Mouse (Mus musculus) liver, embryonic 13.5 days (tissue): ENCODE results near the gene 1700024P04Rik. TPM values are rescaled to one million over a fixed set of nuclear protein-coding genes. Genes with fewer than 3 reads are reported as not detected.

Source experiments
- ATAC-seq: fragments of 200-750 bp; cut with Nextera tagmentation; 2 replicates; pipeline ENCODE4 v1.8.0; 2017; ENCODE audit warnings: low read depth, mild to moderate bottlenecking, moderate number of reproducible peaks, moderate library complexity
- DNase-seq: peaks from one replicate; pipeline ENCODE4 v3.0.0; 2022
- H3K27ac ChIP-seq: fragments of 300-500 bp; sonication (generic); 2 replicates; pipeline ENCODE4 v1.5.1; 2015; ENCODE audit warnings: moderate library complexity, mild to moderate bottlenecking, inconsistent platforms
- H3K27me3 ChIP-seq: fragments of 300-500 bp; sonication (generic); 2 replicates; pipeline ENCODE4 v1.6.1; 2015; ENCODE audit warnings: mild to moderate bottlenecking, inconsistent platforms
- H3K36me3 ChIP-seq: fragments of 300-500 bp; sonication (generic); 2 replicates; pipeline ENCODE4 v1.6.1; 2015; ENCODE audit warnings: mild to moderate bottlenecking, inconsistent platforms
- H3K4me1 ChIP-seq: fragments of 300-500 bp; sonication (generic); replicated peaks from 2 replicates; pipeline ENCODE4 v1.6.1; 2015; ENCODE audit warnings: inconsistent platforms
- H3K4me2 ChIP-seq: fragments of 300-500 bp; sonication (generic); 2 replicates; pipeline ENCODE4 v1.6.1; 2015; ENCODE audit warnings: inconsistent platforms, mild to moderate bottlenecking, moderate library complexity
- H3K4me3 ChIP-seq: fragments of 300-500 bp; sonication (generic); replicated peaks from 2 replicates; pipeline ENCODE4 v1.5.1; 2015; ENCODE audit warnings: mild to moderate bottlenecking, inconsistent platforms
- H3K9ac ChIP-seq: fragments of 300-500 bp; sonication (generic); 2 replicates; pipeline ENCODE4 v1.6.1; 2015; ENCODE audit warnings: mild to moderate bottlenecking, inconsistent platforms
- H3K9me3 ChIP-seq: fragments of 300-500 bp; sonication (generic); replicated peaks from 2 replicates; pipeline ENCODE4 v1.6.1; 2016; ENCODE audit warnings: inconsistent platforms
- WGBS: fragments of 180-500 bp; shearing (Covaris S2); methylation state at CpG from one replicate; pipeline ENCODE4 v1.1.7; 2015; ENCODE audit not compliant: insufficient replicate concordance; 5-methylcytosine and 5-hydroxymethylcytosine counted together
- polyA plus RNA-seq: library from polyadenylated mRNA; unstranded; fragments of >200 nt; fragmentation: Nextera tagmentation; extraction: Ambion mirVana; gene quantifications from 2 replicates; pipeline ENCODE4 v1.2.1, GENCODE M21; 2015

Gene 1700024P04Rik
- polyA plus RNA-seq, 1 experiment from 2014 or later, result not detected

DNA sequence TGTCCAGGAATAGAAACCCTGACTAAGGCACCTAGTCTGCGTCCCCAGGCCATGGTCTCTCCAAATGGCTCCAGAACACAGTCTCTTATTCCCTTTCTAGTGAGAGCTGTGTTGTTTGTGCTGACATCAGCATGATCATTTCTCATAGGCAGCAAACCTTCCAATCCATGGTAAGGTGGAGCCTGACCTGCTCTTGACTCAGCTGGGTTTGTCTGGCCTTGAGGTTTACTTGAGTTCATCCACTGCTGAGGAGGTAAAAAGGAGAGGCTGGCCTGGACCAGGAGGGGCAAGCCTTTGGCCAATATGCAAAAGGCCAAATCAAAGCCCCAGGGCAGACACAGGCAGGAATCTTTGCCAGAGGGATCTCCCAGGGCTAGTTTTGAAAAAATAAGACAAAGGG, 20.8 kb downstream of the 1700024P04Rik start:
- Histone ChIP-seq H3K27ac (no peak overlapping the region), H3K4me1 (peaks cover 8% of the 10 kb centered on the region), H3K9ac (no peak overlapping the region), H3K27me3 (no peaks in the 10 kb centered on the region), H3K4me3 (no peak overlapping the region), H3K9me3 (no peaks in the 10 kb centered on the region), H3K36me3 (no peaks in the 10 kb centered on the region), H3K4me2 (no peak overlapping the region)
- no peak for DNase-seq
- 61% methylated on average over 1 of the region's 1 CpGs for WGBS
- ATAC-seq, result no peak

DNA sequence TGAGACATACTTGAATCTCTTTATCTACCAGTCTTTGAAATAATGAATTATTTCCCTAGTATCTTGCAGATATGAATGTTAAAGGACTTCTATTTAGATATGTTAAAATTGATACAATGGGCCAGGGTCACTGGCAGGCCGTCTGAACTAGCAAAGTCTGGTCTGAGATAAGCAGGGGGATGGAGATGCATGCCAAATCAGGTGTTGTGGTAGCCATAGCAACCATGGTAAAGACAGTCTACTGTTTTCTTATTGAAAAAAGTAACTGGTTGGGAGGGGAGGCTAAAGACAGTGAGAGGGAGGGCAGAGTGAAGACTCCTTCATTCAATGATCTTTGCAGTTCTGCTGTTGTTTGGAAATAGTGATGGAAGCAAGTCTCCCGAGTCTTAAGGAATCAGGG, 26.2 kb downstream of the 1700024P04Rik start:
- no peak overlapping the region for H3K27ac ChIP-seq
- no peaks in the 10 kb centered on the region for H3K27me3 ChIP-seq
- no peaks in the 10 kb centered on the region for H3K36me3 ChIP-seq
- H3K4me1 ChIP-seq, result peaks cover 6% of the 10 kb centered on the region
- ATAC-seq, result no peak
- no peak overlapping the region for H3K9ac ChIP-seq
- H3K9me3 ChIP-seq, result no peaks in the 10 kb centered on the region
- H3K4me3 ChIP-seq, result no peak overlapping the region
- H3K4me2 ChIP-seq, result no peak overlapping the region
- WGBS, result 46% methylated on average over 2 of the region's 2 CpGs
- DNase-seq, result no peak

GRCm38 (mm10) chr13:98956209-98956608, 28.2 kb downstream of the 1700024P04Rik start:
- DNase-seq (no peak), ATAC-seq (no peak)
- H3K27ac ChIP-seq, result no peak overlapping the region
- 50% methylated on average over 2 of the region's 2 CpGs for WGBS
- H3K9me3 ChIP-seq, result no peaks in the 10 kb centered on the region
- no peak overlapping the region for H3K4me2 ChIP-seq
- peaks cover 6% of the 10 kb centered on the region for H3K4me1 ChIP-seq
- no peaks in the 10 kb centered on the region for H3K27me3 ChIP-seq
- H3K9ac ChIP-seq, result no peak overlapping the region
- H3K36me3 ChIP-seq, result no peaks in the 10 kb centered on the region
- H3K4me3 ChIP-seq, result no peak overlapping the region

- peak; percentile 74 for ATAC-seq
- no peaks in the 10 kb centered on the region for H3K9me3 ChIP-seq
- H3K4me2 ChIP-seq, result no peak overlapping the region
- H3K36me3 ChIP-seq, result no peaks in the 10 kb centered on the region
- DNase-seq, result no peak
- WGBS, result 55% methylated on average over 6 of the region's 6 CpGs
- H3K27ac ChIP-seq, result no peak overlapping the region
- H3K27me3 ChIP-seq, result no peaks in the 10 kb centered on the region
- H3K4me3 ChIP-seq, result no peak overlapping the region
- H3K9ac ChIP-seq, result no peak overlapping the region
- H3K4me1 ChIP-seq, result peaks cover 6% of the 10 kb centered on the region
These were observed 28.7 kb downstream of the 1700024P04Rik start for GRCm38 (mm10) chr13:98955676-98956075.

- ATAC-seq (no peak), DNase-seq (no peak)
- H3K4me1 ChIP-seq, result peaks cover 6% of the 10 kb centered on the region
- H3K9ac ChIP-seq, result no peak overlapping the region
- WGBS, result 43% methylated on average over 5 of the region's 5 CpGs
- no peak overlapping the region for H3K4me3 ChIP-seq
- H3K36me3 ChIP-seq, result no peaks in the 10 kb centered on the region
- no peaks in the 10 kb centered on the region for H3K27me3 ChIP-seq
- H3K4me2 ChIP-seq, result no peak overlapping the region
- no peak overlapping the region for H3K27ac ChIP-seq
- H3K9me3 ChIP-seq, result no peaks in the 10 kb centered on the region
These were observed 29.1 kb downstream of the 1700024P04Rik start for GRCm38 (mm10) chr13:98955226-98955625.

GRCm38 (mm10) chr13:98953830-98954229, 30.5 kb downstream of the 1700024P04Rik start:
- ATAC-seq (no peak), DNase-seq (no peak)
- H3K4me2 ChIP-seq, result no peak overlapping the region
- no peak overlapping the region for H3K9ac ChIP-seq
- H3K4me1 ChIP-seq, result peaks cover 6% of the 10 kb centered on the region
- H3K9me3 ChIP-seq, result no peaks in the 10 kb centered on the region
- H3K36me3 ChIP-seq, result no peaks in the 10 kb centered on the region
- H3K4me3 ChIP-seq, result no peak overlapping the region
- WGBS, result 64% methylated on average over 5 of the region's 5 CpGs
- H3K27ac ChIP-seq, result no peak overlapping the region
- no peaks in the 10 kb centered on the region for H3K27me3 ChIP-seq

DNA sequence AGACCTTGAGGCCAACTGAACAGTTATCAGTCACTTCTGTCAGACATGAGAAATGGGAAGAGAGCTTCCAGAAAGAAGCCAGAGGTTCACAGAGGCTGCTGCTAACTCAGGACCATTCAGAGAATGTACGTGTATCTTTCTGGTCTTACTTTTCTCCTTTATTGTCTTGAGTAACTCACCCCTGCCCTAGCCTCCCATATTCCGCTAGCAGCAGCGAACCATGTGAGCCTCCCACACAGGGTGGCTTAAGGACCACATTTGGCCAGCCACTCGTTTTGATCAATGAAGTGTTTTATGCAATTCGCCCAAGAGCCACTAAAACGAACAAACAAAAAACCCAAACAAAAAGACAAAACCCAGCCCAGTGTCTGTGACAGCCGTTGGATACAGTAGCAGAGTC, 32.4 kb downstream of the 1700024P04Rik start:
- no peaks in the 10 kb centered on the region for H3K27me3 ChIP-seq
- 65% methylated on average over 7 of the region's 7 CpGs for WGBS
- no peak for ATAC-seq
- no peak overlapping the region for H3K4me3 ChIP-seq
- no peak overlapping the region for H3K9ac ChIP-seq
- DNase-seq, result no peak
- no peak overlapping the region for H3K27ac ChIP-seq
- no peaks in the 10 kb centered on the region for H3K36me3 ChIP-seq
- peaks cover 6% of the 10 kb centered on the region for H3K4me1 ChIP-seq
- H3K4me2 ChIP-seq, result no peak overlapping the region
- H3K9me3 ChIP-seq, result no peaks in the 10 kb centered on the region

- Histone ChIP-seq H3K9ac (no peak overlapping the region), H3K4me2 (no peak overlapping the region), H3K27ac (no peak overlapping the region), H3K9me3 (no peaks in the 10 kb centered on the region), H3K4me3 (no peak overlapping the region), H3K4me1 (peaks cover 11% of the 10 kb centered on the region), H3K36me3 (no peaks in the 10 kb centered on the region), H3K27me3 (no peaks in the 10 kb centered on the region)
- DNase-seq (no peak), ATAC-seq (no peak)
- 72% methylated on average over 4 of the region's 4 CpGs for WGBS
These were observed 36.2 kb downstream of the 1700024P04Rik start for GRCm38 (mm10) chr13:98948146-98948545.

GRCm38 (mm10) chr13:98946434-98946833, 37.9 kb downstream of the 1700024P04Rik start:
- Histone ChIP-seq H3K4me1 (peaks cover 23% of the 10 kb centered on the region), H3K9ac (no peak overlapping the region), H3K4me3 (no peak overlapping the region), H3K27me3 (no peaks in the 10 kb centered on the region), H3K4me2 (no peak overlapping the region), H3K36me3 (no peaks in the 10 kb centered on the region), H3K27ac (no peak overlapping the region), H3K9me3 (no peaks in the 10 kb centered on the region)
- 80% methylated on average over 7 of the region's 7 CpGs for WGBS
- ATAC-seq (no peak), DNase-seq (no peak)

DNA sequence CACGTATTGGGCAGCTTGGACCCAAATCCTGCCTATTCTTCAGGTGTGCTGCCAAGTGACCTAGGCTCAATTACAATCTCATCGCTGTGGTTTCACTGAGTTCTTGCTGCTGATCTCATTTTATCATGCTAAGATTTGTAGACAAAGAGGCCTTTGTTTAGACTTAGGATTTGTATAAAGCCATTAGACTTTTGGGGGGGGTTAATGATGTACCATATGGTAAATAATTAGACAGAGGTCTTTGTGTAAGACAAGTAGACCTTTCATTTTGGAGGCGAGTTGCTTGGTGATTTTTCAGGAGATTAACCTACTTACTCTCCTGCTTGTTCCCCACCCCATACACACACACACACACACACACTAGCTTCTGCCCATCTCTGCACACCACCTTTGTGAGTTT, 38.5 kb downstream of the 1700024P04Rik start:
- ATAC-seq, result no peak
- Histone ChIP-seq H3K4me2 (no peak overlapping the region), H3K27me3 (no peaks in the 10 kb centered on the region), H3K36me3 (no peaks in the 10 kb centered on the region), H3K9ac (no peak overlapping the region), H3K4me3 (no peak overlapping the region), H3K9me3 (no peaks in the 10 kb centered on the region), H3K27ac (no peak overlapping the region), H3K4me1 (peaks cover 23% of the 10 kb centered on the region)
- DNase-seq, result no peak
- 68% methylated on average over 3 of the region's 3 CpGs for WGBS

DNA sequence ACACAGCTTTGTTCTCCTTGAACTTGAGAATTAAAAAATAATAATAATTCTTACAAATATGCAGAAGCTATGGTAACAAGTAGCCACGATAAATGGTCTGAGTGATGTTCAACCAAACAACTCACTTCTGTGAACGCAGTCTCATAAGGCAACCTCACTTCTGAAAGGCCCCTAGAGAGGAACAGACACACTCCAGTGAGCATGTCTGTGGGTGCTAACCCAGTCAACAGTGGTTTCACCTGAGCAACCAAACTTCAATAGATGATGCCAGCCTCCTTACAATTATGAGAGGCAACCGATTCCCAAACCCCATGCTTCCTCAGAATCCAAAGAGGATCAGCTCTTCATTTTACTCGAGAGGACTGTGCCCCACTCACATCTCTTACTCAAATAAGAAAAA, 39.0 kb downstream of the 1700024P04Rik start:
- WGBS, result 89% methylated on average over 4 of the region's 4 CpGs
- Histone ChIP-seq H3K27me3 (no peaks in the 10 kb centered on the region), H3K9me3 (no peaks in the 10 kb centered on the region), H3K27ac (no peak overlapping the region), H3K36me3 (no peaks in the 10 kb centered on the region), H3K9ac (0 out of 2 replicates have a peak overlapping the region, but pooled peaks have one; percentile 44), H3K4me3 (no peak overlapping the region), H3K4me2 (peak overlapping the region; percentile 48), H3K4me1 (peaks cover 23% of the 10 kb centered on the region)
- DNase-seq (no peak), ATAC-seq (no peak)

- Histone ChIP-seq H3K27ac (0 out of 2 replicates have a peak overlapping the region, but pooled peaks have one; percentile 8), H3K27me3 (no peaks in the 10 kb centered on the region), H3K4me2 (peak overlapping the region; percentile 48), H3K9me3 (no peaks in the 10 kb centered on the region), H3K4me1 (peaks cover 23% of the 10 kb centered on the region), H3K4me3 (peak overlapping the region; percentile 52), H3K36me3 (no peaks in the 10 kb centered on the region), H3K9ac (peak overlapping the region; percentile 44; the same call in 1 of the 2 replicates)
- no peak; the same call in 1 of the 2 replicates for ATAC-seq
- DNase-seq, result no peak
- whole genome bisulfite sequencing, result 21% methylated on average over 7 of the region's 7 CpGs
These were observed 39.7 kb downstream of the 1700024P04Rik start for GRCm38 (mm10) chr13:98944620-98945081.
